Mouse (Mus musculus): ENCODE results near the gene Zcrb1.

Zcrb1 gene

DNA sequence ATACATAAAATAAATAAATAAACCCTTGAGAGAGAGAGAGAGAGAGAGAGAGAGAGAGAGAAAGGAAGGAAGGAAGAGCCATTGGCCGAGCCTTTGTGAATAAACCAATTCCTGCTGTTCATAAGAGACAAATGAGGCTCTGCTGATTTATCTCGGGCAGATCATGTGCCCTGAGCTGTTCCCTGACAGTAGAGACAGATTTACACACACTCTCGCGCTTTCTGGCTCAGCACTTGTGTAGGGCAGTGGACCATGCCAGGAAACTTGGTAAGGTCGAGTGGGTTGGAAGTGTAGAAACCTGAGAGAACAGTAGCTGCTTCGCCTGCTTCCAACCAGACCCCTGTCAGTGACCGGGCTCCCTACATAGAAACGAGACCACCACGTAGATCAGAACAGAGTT is 29.6 kb downstream of the Zcrb1 start:
- peak; percentile 18 to 35 for DNase-seq

GRCm38 (mm10) chr15:93365561-93365960 is 32.6 kb downstream of the Zcrb1 start:
- DNase-seq: no peak

- DNase-seq: no peak
These were observed 39.6 kb downstream of the Zcrb1 start for GRCm38 (mm10) chr15:93358346-93359095.

GRCm38 (mm10) chr15:93340630-93341379 is 57.3 kb downstream of the Zcrb1 start:
- no peak for DNase-seq

GRCm38 (mm10) chr15:93336925-93337761 is 61.0 kb downstream of the Zcrb1 start, which contains the start of gene Yaf2:
Gene Yaf2 (minus strand): TSS chr15:93336935.
- DNase-seq: peak; percentile 89 to 93

GRCm38 (mm10) chr15:93336658-93336924 is 61.5 kb downstream of the Zcrb1 start:
- DNase-seq: no peak
